Mouse (Mus musculus): Measurements from ENCODE around the gene Hes5. TPM values are rescaled to one million over a fixed set of nuclear protein-coding genes. Genes with fewer than 3 reads are reported as not detected.

Hes5 gene
- 10 to 100 TPM; 32.6 to 48.7 TPM for total RNA-seq (2021)
- long read RNA-seq, experiment 1, transcript Hes5-201 (3 exons, 1,273 nt) = major isoform, 30 of 37 reads
- long read RNA-seq, experiment 1, partial matches to known transcripts = 3 of 37 reads
- long read RNA-seq, experiment 1, other reads (novel, unspliced or antisense) = 4 of 37 reads
- long read RNA-seq, experiment 2, transcript Hes5-201 (3 exons, 1,273 nt) = major isoform, 17 of 20 reads
- long read RNA-seq, experiment 2, partial matches to known transcripts = 0 of 20 reads
- long read RNA-seq, experiment 2, other reads (novel, unspliced or antisense) = 3 of 20 reads

- peak in 1 of 2 experiments; percentile 71 for DNase-seq (ENCODE audit: low spot score in 2 of 2)
- intact Hi-C loops (cut with DNase I) = no loop called here
Observed at GRCm38 (mm10) chr4:154960690-154961225, at the start of gene Hes5. TSS of gene Hes5 (plus strand) at chr4:154960923.

DNA sequence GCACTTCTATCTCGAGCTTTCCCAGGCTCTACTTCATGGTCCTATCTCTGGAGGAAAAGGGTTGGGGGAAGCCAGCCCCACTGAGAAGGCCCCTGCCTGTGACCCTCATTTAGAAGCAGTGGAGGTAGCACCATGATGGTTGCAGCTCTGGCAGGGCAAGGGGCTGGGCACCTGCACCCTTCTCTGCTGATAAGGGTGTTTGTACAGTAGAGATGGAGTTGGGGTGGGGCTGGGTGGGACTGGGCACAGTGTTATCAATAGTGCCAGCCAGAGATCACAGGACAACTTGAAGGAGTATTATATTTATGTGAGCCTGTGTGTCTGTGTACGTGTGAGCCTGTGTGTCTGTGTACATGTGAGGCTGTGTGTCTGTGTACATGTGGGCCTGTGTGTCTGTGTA is 49.1 kb upstream of the Hes5 start:
- DNase-seq (ENCODE audit: low spot score in 2 of 2) = no peak
- intact Hi-C loops (cut with DNase I) = no loop called here

GRCm38 (mm10) chr4:154913845-154914244 is 46.9 kb upstream of the Hes5 start:
- no peak for DNase-seq (ENCODE audit: low spot score in 2 of 2)
- intact Hi-C loops (cut with DNase I) = no loop called here

- intact Hi-C loops (cut with DNase I) = no loop called here
- DNase-seq (ENCODE audit: low spot score in 2 of 2) = no peak
Observed at GRCm38 (mm10) chr4:154914252-154914651, 46.5 kb upstream of the Hes5 start.

GRCm38 (mm10) chr4:154914707-154915106 is 46.0 kb upstream of the Hes5 start:
- intact Hi-C loops (cut with DNase I) = no loop called here

GRCm38 (mm10) chr4:154915286-154915685 is 45.4 kb upstream of the Hes5 start:
- no peak for DNase-seq (ENCODE audit: low spot score in 2 of 2)
- intact Hi-C loops (cut with DNase I) = no loop called here

More at GRCm38 (mm10) chr4:154914707-154915106, 46.0 kb upstream of the Hes5 start:
- DNase-seq (ENCODE audit: low spot score in 2 of 2) = no peak

DNA sequence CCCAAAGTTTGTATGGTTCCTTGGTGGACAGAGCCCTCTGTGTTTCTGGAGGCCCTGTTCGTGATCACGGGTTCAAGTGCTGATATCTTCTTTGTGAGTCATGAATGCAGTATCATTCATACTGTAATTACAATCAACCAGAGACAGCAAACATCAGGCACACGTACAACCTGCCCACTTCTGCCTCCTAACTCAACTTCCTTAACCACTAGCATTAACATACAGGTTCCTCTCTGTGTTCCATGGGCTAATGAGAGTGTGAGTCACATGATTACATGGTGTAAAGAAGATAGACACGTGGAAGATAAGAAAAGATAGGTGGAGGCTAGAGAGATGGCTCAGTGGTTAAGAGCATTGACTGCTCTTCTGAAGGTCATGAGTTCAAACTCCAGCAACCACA is 44.1 kb upstream of the Hes5 start:
- intact Hi-C loops (cut with DNase I) = no loop called here
- no peak for DNase-seq (ENCODE audit: low spot score in 2 of 2)

GRCm38 (mm10) chr4:154922291-154922690 is 38.4 kb upstream of the Hes5 start:
- intact Hi-C loops (cut with DNase I) = no loop called here
- DNase-seq (ENCODE audit: low spot score in 2 of 2) = no peak

GRCm38 (mm10) chr4:154922931-154923330 is 37.8 kb upstream of the Hes5 start:
- DNase-seq (ENCODE audit: low spot score in 2 of 2) = no peak
- intact Hi-C loops (cut with DNase I) = no loop called here

DNA sequence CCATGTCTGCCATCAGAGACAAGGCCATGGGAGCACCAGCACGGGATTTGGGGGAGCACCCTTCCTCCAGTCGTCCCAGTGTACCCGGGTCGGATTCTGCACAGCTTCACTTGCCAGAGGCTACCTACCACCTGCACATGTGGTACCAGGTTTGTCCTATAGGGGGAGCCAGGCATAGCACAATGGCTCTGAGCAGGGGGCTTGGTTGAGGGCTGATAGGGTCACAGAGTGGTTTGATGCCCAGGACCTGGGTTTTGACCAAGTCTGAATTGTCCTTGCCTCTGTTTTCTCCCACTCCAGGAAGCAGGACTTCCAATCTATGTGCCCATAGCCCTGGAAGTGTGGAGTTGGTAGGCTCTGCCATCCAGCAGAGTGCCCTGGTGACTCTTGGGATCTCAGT is 35.3 kb upstream of the Hes5 start:
- no peak for DNase-seq (ENCODE audit: low spot score in 2 of 2)
- intact Hi-C loops (cut with DNase I) = no loop called here

DNA sequence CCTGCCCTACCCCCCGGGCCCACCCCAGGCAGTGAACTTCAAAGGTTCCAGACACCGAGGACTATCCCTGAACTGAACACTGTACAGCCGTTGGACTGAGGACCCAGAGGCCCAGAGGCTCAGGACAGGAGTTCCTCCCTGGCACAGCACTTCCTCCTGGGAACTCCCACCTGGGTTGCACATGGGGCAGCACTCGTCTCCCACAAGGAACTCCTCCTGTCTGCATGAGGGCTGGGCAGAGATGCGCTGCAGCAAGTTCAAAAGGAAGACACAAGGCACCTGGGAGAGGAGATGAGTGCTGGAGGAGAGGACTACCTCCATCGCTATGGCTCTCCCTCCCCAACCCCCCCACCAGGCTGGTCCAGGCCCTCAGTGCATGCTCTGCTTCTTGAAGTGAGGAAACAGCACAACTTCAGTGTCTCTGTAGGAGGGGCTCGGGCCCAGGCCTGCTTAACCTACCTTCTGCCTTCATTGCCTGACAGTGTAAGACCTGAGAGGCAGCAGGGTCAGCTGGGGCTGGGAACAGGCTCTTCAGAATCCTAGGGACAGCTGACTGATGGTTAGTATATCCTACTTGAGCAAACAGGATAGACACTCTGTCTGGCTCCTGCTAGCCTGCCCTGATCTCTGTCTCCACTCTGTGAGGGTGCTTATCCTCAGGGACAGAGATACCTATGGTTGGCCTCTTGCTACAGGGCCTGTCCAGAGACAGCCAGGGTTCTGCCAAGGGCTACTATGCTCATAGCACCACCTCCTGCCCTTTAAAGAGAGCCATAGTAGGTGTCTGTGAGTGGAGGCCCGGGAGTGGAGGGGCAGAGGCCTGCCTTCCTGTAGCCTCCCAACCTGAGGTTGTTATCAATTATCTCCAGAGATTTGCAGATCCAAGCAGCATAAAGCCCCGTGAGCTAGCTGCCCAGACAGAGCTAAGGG is 33.5 kb upstream of the Hes5 start:
- intact Hi-C loops (cut with DNase I) = no loop called here
- no peak for DNase-seq (ENCODE audit: low spot score in 2 of 2)

DNA sequence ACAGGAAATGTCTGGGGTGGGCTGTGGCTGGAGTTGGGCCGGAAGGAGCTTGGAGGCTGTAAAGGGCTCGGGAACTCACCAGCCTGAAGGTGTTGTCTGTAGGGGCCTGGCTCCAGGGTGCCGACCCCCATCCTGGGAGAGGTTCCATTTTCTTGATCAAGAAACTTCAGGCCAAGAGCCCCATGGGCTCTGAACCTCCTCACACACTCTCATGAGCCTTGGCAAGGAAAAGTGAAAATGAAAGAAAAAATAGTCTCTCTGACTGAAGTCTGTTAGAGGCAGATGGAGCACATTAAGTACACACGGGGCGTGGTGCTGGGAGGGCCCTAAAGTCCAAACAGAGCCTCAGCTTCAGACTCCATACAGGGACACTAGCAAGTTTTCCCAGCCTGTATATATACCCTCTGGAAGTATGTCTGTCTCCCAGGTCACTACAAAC is 32.8 kb upstream of the Hes5 start:
- intact Hi-C loops (cut with DNase I) = no loop called here
- DNase-seq (ENCODE audit: low spot score in 2 of 2) = no peak

DNA sequence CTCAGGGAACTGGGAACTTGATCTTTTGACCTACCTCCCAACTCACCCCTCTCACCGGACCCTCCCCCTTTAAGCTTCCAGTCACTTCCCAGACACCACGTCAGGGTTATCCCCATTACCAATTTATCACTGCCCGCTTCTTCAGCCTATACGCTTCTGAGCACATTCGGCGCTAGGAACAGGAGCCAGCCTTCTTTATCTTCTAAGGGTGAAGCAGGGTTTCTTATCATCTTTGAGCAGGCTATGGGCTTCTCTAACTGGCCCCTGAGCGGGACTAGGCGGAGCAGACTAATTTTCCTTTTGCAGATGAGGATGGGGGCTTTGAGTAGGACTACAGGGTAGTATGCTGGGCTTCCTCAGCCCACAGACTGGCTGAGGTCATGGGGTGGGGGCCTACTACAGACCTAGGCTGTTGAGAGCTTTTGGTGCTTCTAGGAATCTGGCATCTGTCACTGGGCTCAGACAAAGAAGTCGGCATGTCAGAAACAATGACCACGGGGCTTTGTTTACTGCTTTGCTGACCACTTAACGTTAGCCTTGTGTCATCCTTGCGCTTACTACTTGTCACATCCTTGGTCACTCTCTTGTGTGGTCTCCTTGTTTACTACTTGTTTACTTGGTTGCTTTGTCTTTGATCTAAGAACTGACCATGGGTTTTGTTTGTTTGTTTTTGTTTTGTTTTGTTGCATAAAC is 32.2 kb upstream of the Hes5 start, which contains the start of gene Tnfrsf14:
Gene Tnfrsf14 (minus strand): TSS at position 169 of the 693 bp plus-strand sequence.
- intact Hi-C loops (cut with DNase I) = no loop called here

GRCm38 (mm10) chr4:154929088-154929660 is 31.5 kb upstream of the Hes5 start:
- no peak for DNase-seq (ENCODE audit: low spot score in 2 of 2)
- intact Hi-C loops (cut with DNase I) = no loop called here

More for the DNA sequence above, 32.2 kb upstream of the Hes5 start, which contains the start of gene Tnfrsf14:
- no peak for DNase-seq (ENCODE audit: low spot score in 2 of 2)

- intact Hi-C loops (cut with DNase I) = no loop called here
- DNase-seq (ENCODE audit: low spot score in 2 of 2) = no peak
Observed at GRCm38 (mm10) chr4:154933306-154933907, 27.3 kb upstream of the Hes5 start.

- DNase-seq (ENCODE audit: low spot score in 2 of 2) = no peak
Observed at GRCm38 (mm10) chr4:154934800-154935199, 25.9 kb upstream of the Hes5 start.

GRCm38 (mm10) chr4:154935788-154936187 is 24.9 kb upstream of the Hes5 start:
- no peak for DNase-seq (ENCODE audit: low spot score in 2 of 2)

More at GRCm38 (mm10) chr4:154934800-154935199, 25.9 kb upstream of the Hes5 start:
- intact Hi-C loops (cut with DNase I) = no loop called here

DNA sequence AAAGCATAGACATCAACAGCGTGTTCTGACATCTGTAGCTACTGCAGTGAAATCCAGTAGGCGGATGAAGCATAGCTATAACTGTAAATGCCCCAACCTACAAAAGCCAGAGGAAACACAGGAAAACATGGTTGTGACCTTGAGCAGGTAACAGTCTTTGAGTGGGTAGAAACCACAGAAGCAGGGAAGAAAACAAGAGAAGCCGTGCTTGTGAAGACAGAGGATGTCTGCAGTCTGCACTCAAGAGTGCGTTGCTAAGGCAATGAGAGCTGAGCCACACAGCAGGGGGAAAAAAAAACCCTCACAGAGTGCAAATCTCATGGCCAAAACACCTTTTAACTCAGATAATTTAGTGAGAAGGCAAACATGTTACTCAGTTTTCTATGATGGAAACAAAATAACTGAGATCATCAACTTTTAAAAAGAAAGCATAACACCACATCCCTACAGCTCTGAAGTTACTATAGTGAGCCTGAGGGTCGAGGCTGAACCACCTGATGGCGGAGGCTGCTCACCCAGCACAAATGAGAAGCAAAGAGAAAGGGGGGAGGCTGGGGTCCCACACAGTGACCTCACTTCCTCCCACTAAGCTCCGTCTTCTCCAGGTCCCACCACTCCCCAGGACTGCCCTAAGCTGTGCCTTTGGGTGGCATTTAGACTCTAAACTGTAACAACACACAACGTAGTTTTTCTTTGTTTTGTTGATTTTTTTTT is 24.0 kb upstream of the Hes5 start:
- DNase-seq (ENCODE audit: low spot score in 2 of 2) = no peak
- intact Hi-C loops (cut with DNase I) = no loop called here

More at GRCm38 (mm10) chr4:154935788-154936187, 24.9 kb upstream of the Hes5 start:
- intact Hi-C loops (cut with DNase I) = no loop called here
